Mouse (Mus musculus): ENCODE data around the gene Pias4.

DNA sequence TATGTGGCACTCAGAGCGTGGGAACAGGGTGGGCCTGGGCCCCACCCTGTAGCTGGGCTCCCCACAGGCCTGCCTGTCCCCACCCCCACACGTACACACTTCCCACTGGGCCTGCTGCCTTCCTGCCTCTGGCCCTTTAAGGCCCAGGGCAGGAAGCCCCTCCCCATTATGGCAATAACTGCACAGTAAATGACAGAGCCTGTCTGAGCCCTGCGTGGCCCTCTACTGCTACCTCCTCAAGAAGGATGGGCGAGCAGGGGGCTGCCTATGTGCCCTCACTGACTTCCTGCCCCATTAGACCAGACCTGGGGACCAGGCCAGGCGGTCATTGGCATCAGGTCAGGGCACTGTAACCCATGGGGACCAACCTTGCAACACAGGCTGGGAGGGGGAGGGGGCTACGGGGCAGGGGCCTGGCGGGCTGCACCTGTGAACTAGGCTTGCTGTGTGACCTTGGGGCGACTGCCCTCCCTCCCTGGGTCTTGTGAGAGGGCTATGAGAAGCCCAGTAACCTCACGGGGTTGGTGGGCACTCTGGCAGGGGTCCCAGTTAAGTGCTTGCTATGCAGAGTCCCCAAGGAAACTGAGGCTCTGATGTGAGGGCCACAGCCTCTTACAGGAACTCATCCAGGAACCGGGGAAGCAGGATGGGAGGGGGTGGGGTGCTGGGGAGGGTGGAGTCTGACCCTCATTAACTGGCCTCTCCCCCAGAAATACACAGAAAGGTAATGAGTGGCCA, 26.8 kb downstream of the Pias4 start:
- no peak for TF ChIP-seq POLR2A (IDR thresholded peaks at IDR 0.05; ENCODE audit: insufficient read length, low read depth)
- no peak for TF ChIP-seq MYOG (IDR thresholded peaks at IDR 0.05; ENCODE audit: control insufficient read depth in 1 of 3, insufficient read depth in 1 of 3, insufficient read length in 2 of 3, low read depth in 2 of 3)
- no peak for TF ChIP-seq E2F4 (IDR thresholded peaks at IDR 0.05; ENCODE audit: insufficient read depth)
- TF ChIP-seq MYOD1 (IDR thresholded peaks at IDR 0.05; ENCODE audit: control insufficient read depth in 1 of 3, insufficient read length in 2 of 3, low read depth in 2 of 3), result no peak
- no peak for TF ChIP-seq TCF12 (IDR thresholded peaks at IDR 0.05; ENCODE audit: insufficient read depth, poor library complexity, severe bottlenecking)
- no peak for TF ChIP-seq TCF3 (IDR thresholded peaks at IDR 0.05; ENCODE audit: insufficient read length, low read depth)
- TF ChIP-seq SRF (IDR thresholded peaks at IDR 0.05; ENCODE audit: control insufficient read depth, insufficient read length, low read depth), result no peak
- TF ChIP-seq USF1 (IDR thresholded peaks at IDR 0.05; ENCODE audit: low read depth), result no peak
- no peak for TF ChIP-seq POLR2AphosphoS2 (IDR thresholded peaks at IDR 0.05; ENCODE audit: insufficient read length, low read depth)

Data from myocyte (in vitro differentiated cells).